12 mouse cellular contexts compared by ENCODE assay signal in genomic region chr10:62016947-62017346, GRCm38 (mm10). TPM values are rescaled to one million over a fixed set of nuclear protein-coding genes. Genes with fewer than 3 reads are reported as not detected.
DNase-seq lines count a peak whose midpoint lies in the region; ATAC-seq and TF ChIP-seq lines count a peak whose summit lies in the region.
"Had no signal": no experiment of that assay in that cellular context is flagged by ENCODE, and none has a peak within 500 bp of the region (broad histone marks: within the 10 kb centered on the region; RNA-seq: fewer than 3 reads in every experiment).

No protein-coding gene starts in this region.

- no peak for ATAC-seq in forebrain, embryonic 13.5 days
- ATAC-seq in lung, embryonic 14.5 days (ENCODE audit: insufficient read depth) = peak; percentile 96
- ATAC-seq in stomach, embryonic 16.5 days (ENCODE audit: insufficient read depth, low FRiP score) = peak; percentile 77
- ATAC-seq: Patski had no signal

- H3K9me3 ChIP-seq in forebrain, embryonic 10.5 days = no peaks in the 10 kb centered on the region
- H3K9me3 ChIP-seq in forebrain, embryonic 13.5 days (replicated peaks) = no peaks in the 10 kb centered on the region
- H3K9me3 ChIP-seq in lung, embryonic 14.5 days (ENCODE audit: low read depth, low read length) = no peaks in the 10 kb centered on the region
- H3K9me3 ChIP-seq in stomach, embryonic 16.5 days (replicated peaks; ENCODE audit: control insufficient read depth, low read length) = no peaks in the 10 kb centered on the region
- H3K9me3 ChIP-seq: liver, embryonic 15.5 days had no signal

- H3K27me3 ChIP-seq in forebrain, embryonic 10.5 days (ENCODE audit: poor library complexity, severe bottlenecking) = no peaks in the 10 kb centered on the region
- H3K27me3 ChIP-seq in forebrain, embryonic 13.5 days = no peaks in the 10 kb centered on the region
- no peaks in the 10 kb centered on the region for H3K27me3 ChIP-seq in lung, embryonic 14.5 days (ENCODE audit: insufficient read depth, low read length)
- no peaks in the 10 kb centered on the region for H3K27me3 ChIP-seq in stomach, embryonic 16.5 days (ENCODE audit: control insufficient read depth, insufficient read depth, low read length)
- H3K27me3 ChIP-seq: liver, embryonic 15.5 days had no signal

- peak overlapping the region; percentile 60 for H3K27ac ChIP-seq in forebrain, embryonic 10.5 days
- no peak overlapping the region for H3K27ac ChIP-seq in forebrain, embryonic 13.5 days
- peak overlapping the region; percentile 70 for H3K27ac ChIP-seq in lung, embryonic 14.5 days (ENCODE audit: low read depth)
- H3K27ac ChIP-seq in stomach, embryonic 16.5 days (ENCODE audit: low read length) = peak overlapping the region; percentile 17; the same call in 1 of the 2 replicates
- H3K27ac ChIP-seq: liver, embryonic 15.5 days had no signal

- no peak overlapping the region for H3K4me3 ChIP-seq in forebrain, embryonic 10.5 days
- H3K4me3 ChIP-seq in forebrain, embryonic 13.5 days = no peak overlapping the region
- H3K4me3 ChIP-seq in lung, embryonic 14.5 days (ENCODE audit: low read depth, low read length) = no peak overlapping the region
- no peak overlapping the region for H3K4me3 ChIP-seq in stomach, embryonic 16.5 days (replicated peaks; ENCODE audit: low read length)
- H3K4me3 ChIP-seq: liver, embryonic 15.5 days had no signal

- no peak for TF ChIP-seq CTCF in lung, embryonic 14.5 days (IDR thresholded peaks at IDR 0.05; ENCODE audit: low read depth)

- H3K36me3 ChIP-seq in forebrain, embryonic 10.5 days (replicated peaks) = no peaks in the 10 kb centered on the region
- H3K36me3 ChIP-seq in forebrain, embryonic 13.5 days (ENCODE audit: poor library complexity, severe bottlenecking) = no peaks in the 10 kb centered on the region
- no peaks in the 10 kb centered on the region for H3K36me3 ChIP-seq in lung, embryonic 14.5 days (ENCODE audit: insufficient read depth)
- no peaks in the 10 kb centered on the region for H3K36me3 ChIP-seq in stomach, embryonic 16.5 days (ENCODE audit: control insufficient read depth, insufficient read depth, low read length)
- H3K36me3 ChIP-seq: liver, embryonic 15.5 days had no signal

- no peak for DNase-seq in forebrain, embryonic 10.5 days (ENCODE audit: extremely low spot score, low spot score)
- DNase-seq in lung, embryonic 14.5 days = peak; percentile 92
- DNase-seq in lung, adult 18-20 months = no peak
- DNase-seq in lung, postnatal 36 days = peak; percentile 25
- DNase-seq in testis, postnatal 14 days (ENCODE audit: low spot score) = no peak
- DNase-seq in layer of hippocampus, postnatal 10 days (ENCODE audit: low spot score in 2 of 2) = no peak
- DNase-seq: right cerebral cortex, adult 18-20 months had no signal

- WGBS in forebrain, embryonic 10.5 days = 45% methylated on average over 6 of the region's 6 CpGs
- WGBS in forebrain, embryonic 13.5 days = 49% methylated on average over 6 of the region's 6 CpGs
- WGBS in lung, embryonic 14.5 days = 34% methylated on average over 6 of the region's 6 CpGs
- 48% methylated on average over 6 of the region's 6 CpGs for WGBS in stomach, embryonic 16.5 days

- peaks cover 29% of the 10 kb centered on the region for H3K4me1 ChIP-seq in forebrain, embryonic 10.5 days
- H3K4me1 ChIP-seq in forebrain, embryonic 13.5 days = no peaks in the 10 kb centered on the region
- peaks cover 11% of the 10 kb centered on the region; the same call in 1 of the 2 replicates for H3K4me1 ChIP-seq in lung, embryonic 14.5 days (ENCODE audit: insufficient read depth)
- peaks cover 13% of the 10 kb centered on the region for H3K4me1 ChIP-seq in stomach, embryonic 16.5 days (ENCODE audit: control insufficient read depth, insufficient read depth, low read length)
- H3K4me1 ChIP-seq: liver, embryonic 15.5 days had no signal

- no peak overlapping the region for H3K9ac ChIP-seq in forebrain, embryonic 13.5 days
- H3K9ac ChIP-seq in lung, embryonic 14.5 days = no peak overlapping the region
- no peak overlapping the region for H3K9ac ChIP-seq in stomach, embryonic 16.5 days (ENCODE audit: low read length)
- H3K9ac ChIP-seq: liver, embryonic 15.5 days had no signal

- H3K4me2 ChIP-seq in forebrain, embryonic 13.5 days = no peak overlapping the region
- H3K4me2 ChIP-seq in lung, embryonic 14.5 days = no peak overlapping the region
- no peak overlapping the region for H3K4me2 ChIP-seq in stomach, embryonic 16.5 days (ENCODE audit: low read depth, low read length)
- H3K4me2 ChIP-seq: liver, embryonic 15.5 days had no signal

RNA-seq across cellular contexts. Expression of gene Col13a1, which starts 38.0 kb away (rescaled TPM):
- 3.2 and 3.4 TPM in 2 replicates for polyA plus RNA-seq in forebrain, embryonic 10.5 days (2016; fragmentation: Nextera tagmentation; extraction: Ambion mirVana)
- polyA plus RNA-seq in forebrain, embryonic 13.5 days (2015; fragmentation: Nextera tagmentation; extraction: Ambion mirVana) = 0.42 and 0.62 TPM in 2 replicates
- 25.7 and 26.8 TPM in 2 replicates for polyA plus RNA-seq in lung, embryonic 14.5 days (2014; fragmentation: Nextera tagmentation; extraction: Ambion mirVana)
- 2.2 and 4.0 TPM in 2 replicates for polyA plus RNA-seq in stomach, embryonic 16.5 days (2015; fragmentation: Nextera tagmentation; extraction: Ambion mirVana)
- total RNA-seq in layer of hippocampus, postnatal 10 days (2021) = 1 to 10 TPM; 2.5 to 2.7 TPM
- total RNA-seq: hematopoietic stem cell, adult 5-6 weeks had no signal
- polyA plus RNA-seq: Patski had no signal

Comparison
In these comparisons a context has a peak if more than half of its experiments do, and no peak if none do; other contexts are left out.
1. DNase-seq: peak in lung, embryonic 14.5 days (single experiment) and lung, postnatal 36 days (single experiment); none in forebrain, embryonic 10.5 days (single experiment), lung, adult 18-20 months (0 of 2), testis, postnatal 14 days (single experiment) and layer of hippocampus, postnatal 10 days (0 of 2).